Comparison of ENCODE assay signal across 8 mouse cellular contexts in genomic region chr7:138845544-138846391, GRCm38 (mm10). TPM values are rescaled to one million over a fixed set of nuclear protein-coding genes. Genes with fewer than 3 reads are reported as not detected.
DNase-seq lines count a peak whose midpoint lies in the region; ATAC-seq lines count a peak whose summit lies in the region.

TSS of gene Ppp2r2d (plus strand) at chr7:138846079.
TSS of gene Mapk1ip1 (minus strand) at chr7:138846273.

- DNase-seq in T-cell, adult 2 months (ENCODE audit: low spot score), result peak; percentile 95
- peak; percentile 94 to 98 for DNase-seq in cerebellum, postnatal 36 days
- peak; percentile 95 to 96 for DNase-seq in frontal cortex, postnatal 36 days (ENCODE audit: low spot score in 2 of 2)
- DNase-seq in left cerebral cortex, adult 11 months (ENCODE audit: low spot score), result peak; percentile 91
- DNase-seq in lung, postnatal 4 days, result peak; percentile 97 to 98
- peak; percentile 95 for DNase-seq in retina, postnatal 7 days (ENCODE audit: low read depth, low spot score)
- DNase-seq in urinary bladder, adult 2 months (ENCODE audit: low spot score), result peak; percentile 97

- H3K9ac ChIP-seq in hindbrain, embryonic 15.5 days, result peak within 1 kb of the TSS; percentile 96

- peak; percentile 91 for ATAC-seq in hindbrain, embryonic 15.5 days (ENCODE audit: low FRiP score, low read depth)

- under 1% methylated on average over 51 of the region's 51 CpGs for WGBS in hindbrain, embryonic 15.5 days

- no peaks in the 10 kb centered on the region for H3K36me3 ChIP-seq in hindbrain, embryonic 15.5 days

- H3K4me3 ChIP-seq in hindbrain, embryonic 15.5 days, result peak within 1 kb of the TSS; percentile 96

- H3K27me3 ChIP-seq in hindbrain, embryonic 15.5 days, result no peaks in the 10 kb centered on the region

- H3K4me2 ChIP-seq in hindbrain, embryonic 15.5 days, result peak within 1 kb of the TSS; percentile 83

- no peaks in the 10 kb centered on the region for H3K9me3 ChIP-seq in hindbrain, embryonic 15.5 days

- H3K4me1 ChIP-seq in hindbrain, embryonic 15.5 days (replicated peaks), result peaks cover 71% of the 10 kb centered on the region

- peak within 1 kb of the TSS; percentile 99 for H3K27ac ChIP-seq in hindbrain, embryonic 15.5 days (replicated peaks)

RNA-seq across cellular contexts. Expression of gene Ppp2r2d, which starts in this region (rescaled TPM):
- polyA plus RNA-seq in hindbrain, embryonic 15.5 days (2015; fragmentation: Nextera tagmentation; extraction: Ambion mirVana), result 89.8 and 92.6 TPM in 2 replicates
- polyA plus RNA-seq in urinary bladder, adult 2 months (2012; rRNA removed), result 36.9 and 38.5 TPM in 2 replicates

RNA-seq across cellular contexts. Expression of gene Mapk1ip1, which starts in this region (rescaled TPM):
- polyA plus RNA-seq in hindbrain, embryonic 15.5 days (2015; fragmentation: Nextera tagmentation; extraction: Ambion mirVana), result 30.0 and 33.6 TPM in 2 replicates
- 43.6 and 47.4 TPM in 2 replicates for polyA plus RNA-seq in urinary bladder, adult 2 months (2012; rRNA removed)

Comparison
In these comparisons a context has a peak if more than half of its experiments do, and no peak if none do; other contexts are left out.
1. Peak in every context shown above with its lines: DNase-seq, ATAC-seq, H3K4me3 ChIP-seq and H3K27ac ChIP-seq.